Mouse (Mus musculus): Measurements from ENCODE around the gene Tecr. TPM values are rescaled to one million over a fixed set of nuclear protein-coding genes. Genes with fewer than 3 reads are reported as not detected.

Tecr gene
- total and polyA plus RNA-seq, 3 experiments, result 74.2 to 229 TPM; not detected in 1

DNA sequence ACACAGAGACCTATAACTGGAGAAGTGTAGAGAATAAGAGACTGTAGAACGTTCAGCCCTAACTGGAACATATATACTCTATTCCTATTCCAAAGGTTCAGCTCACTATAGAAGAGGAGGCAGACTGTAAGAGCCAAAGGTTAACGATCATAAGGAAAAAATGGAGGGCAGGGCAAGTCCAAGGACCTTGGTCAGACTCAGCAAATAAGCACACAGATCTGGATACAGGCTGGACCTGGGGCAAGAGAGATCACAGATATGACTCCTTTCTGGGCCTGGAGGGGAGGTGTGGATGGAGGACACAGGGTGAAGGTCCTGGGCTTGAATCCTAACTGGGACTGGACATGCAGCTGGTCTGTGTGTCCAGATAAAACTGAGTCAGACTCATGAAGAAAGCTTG, 73.0 kb downstream of the Tecr start:
- Histone ChIP-seq H3K27ac (ENCODE audit: control insufficient read depth, low read depth, low read length) (no peak overlapping the region), H3K9ac (ENCODE audit: control insufficient read depth, low read depth, low read length, poor library complexity, severe bottlenecking) (no peak overlapping the region), H3K9me3 (replicated peaks; ENCODE audit: insufficient read depth, low read length) (no peaks in the 10 kb centered on the region), H3K36me3 (ENCODE audit: control insufficient read depth in 1 of 2, insufficient read depth in 2 of 2, low read length in 2 of 2) (no peaks in the 10 kb centered on the region), H3K4me3 (ENCODE audit: control insufficient read depth in 1 of 2, insufficient read depth in 1 of 2, low read depth in 2 of 2, low read length in 2 of 2) (no peak overlapping the region), H3K4me1 (ENCODE audit: control insufficient read depth in 1 of 2, insufficient read depth in 2 of 2, low read length in 2 of 2) (no peaks in the 10 kb centered on the region), H3K79me2 (ENCODE audit: control insufficient read depth, insufficient read depth, low read length, poor library complexity) (no peaks in the 10 kb centered on the region), H3K27me3 (ENCODE audit: control insufficient read depth in 1 of 2, insufficient read depth in 2 of 2, low read length in 2 of 2) (no peaks in the 10 kb centered on the region; a peak in 2 of 4 replicates)
- no peak for TF ChIP-seq HCFC1 (IDR thresholded peaks at IDR 0.05; ENCODE audit: low read depth, low read length)
- TF ChIP-seq KAT2A (conservative IDR thresholded peaks at IDR 0.05; ENCODE audit: low read depth, low read length), result no peak
- TF ChIP-seq CHD2 (IDR thresholded peaks at IDR 0.05; ENCODE audit: low read length), result no peak
- no peak for TF ChIP-seq E2F4 (IDR thresholded peaks at IDR 0.05; ENCODE audit: borderline replicate concordance, low read depth, low read length)
- no peak for TF ChIP-seq TBP (IDR thresholded peaks at IDR 0.05; ENCODE audit: low read depth, low read length)
- TF ChIP-seq MAZ (IDR thresholded peaks at IDR 0.05; ENCODE audit: low read depth, low read length), result no peak
- TF ChIP-seq RAD21 (IDR thresholded peaks at IDR 0.05; ENCODE audit: low read depth, low read length), result no peak
- TF ChIP-seq USF1 (IDR thresholded peaks at IDR 0.05; ENCODE audit: low read depth, low read length), result no peak
- TF ChIP-seq MYB (IDR thresholded peaks at IDR 0.05; ENCODE audit: low read depth, low read length), result no peak
- no peak for TF ChIP-seq MAX (IDR thresholded peaks at IDR 0.05; ENCODE audit: low read length)
- no peak for DNase-seq (ENCODE audit: low read depth, low spot score)

Other genes starting within 250 kb of the Tecr start
- 0.04 TPM in 1 of 2 replicates, not detected in the other for gene Clgn, start 218.1 kb downstream of the Tecr start, total RNA-seq (2012; rRNA removed)
- gene Clgn, start 218.1 kb downstream of the Tecr start, polyA plus RNA-seq (2012; ENCODE audit: insufficient read depth in 1 of 2, insufficient read length in 2 of 2, low read depth in 1 of 2, low replicate concordance in 2 of 2, missing spikeins in 1 of 2), result under 1 TPM in 1 of 2 experiments, not detected in 1; 0.06 TPM
- 24.4 and 29.5 TPM in 2 replicates for gene Scoc, start 149.6 kb downstream of the Tecr start, total RNA-seq (2012; rRNA removed)
- gene Scoc, start 149.6 kb downstream of the Tecr start, polyA plus RNA-seq (2012; ENCODE audit: insufficient read depth in 1 of 2, insufficient read length in 2 of 2, low read depth in 1 of 2, low replicate concordance in 2 of 2, missing spikeins in 1 of 2), result 10 to 100 TPM in 1 of 2 experiments, not detected in 1; 14.7 TPM
- not detected in 2 replicates for gene Olfr370, start 72.2 kb downstream of the Tecr start, total RNA-seq (2012; rRNA removed)
- under 1 TPM in 1 of 2 experiments, not detected in 1; 0.26 TPM for gene Olfr370, start 72.2 kb downstream of the Tecr start, polyA plus RNA-seq (2012; ENCODE audit: insufficient read depth in 1 of 2, insufficient read length in 2 of 2, low read depth in 1 of 2, low replicate concordance in 2 of 2, missing spikeins in 1 of 2)
- 306 and 311 TPM in 2 replicates for gene Ndufb7, start 41.3 kb downstream of the Tecr start, total RNA-seq (2012; rRNA removed)
- gene Ndufb7, start 41.3 kb downstream of the Tecr start, polyA plus RNA-seq (2012; ENCODE audit: insufficient read depth in 1 of 2, insufficient read length in 2 of 2, low read depth in 1 of 2, low replicate concordance in 2 of 2, missing spikeins in 1 of 2), result 100 to 1,000 TPM in 1 of 2 experiments, not detected in 1; 194 TPM
- gene Dnajb1, start 222 bp upstream of the Tecr start, total RNA-seq (2012; rRNA removed), result 38.2 and 43.2 TPM in 2 replicates
- gene Dnajb1, start 222 bp upstream of the Tecr start, polyA plus RNA-seq (2012; ENCODE audit: insufficient read depth in 1 of 2, insufficient read length in 2 of 2, low read depth in 1 of 2, low replicate concordance in 2 of 2, missing spikeins in 1 of 2), result 10 to 100 TPM in 1 of 2 experiments, not detected in 1; 56.6 TPM
- gene Gipc1, start 44.7 kb upstream of the Tecr start, total RNA-seq (2012; rRNA removed), result 34.3 and 38.6 TPM in 2 replicates
- gene Gipc1, start 44.7 kb upstream of the Tecr start, polyA plus RNA-seq (2012; ENCODE audit: insufficient read depth in 1 of 2, insufficient read length in 2 of 2, low read depth in 1 of 2, low replicate concordance in 2 of 2, missing spikeins in 1 of 2), result 10 to 100 TPM in 1 of 2 experiments, not detected in 1; 70.7 TPM
- gene Ptger1, start 58.7 kb upstream of the Tecr start, total RNA-seq (2012; rRNA removed), result 2.6 and 4.0 TPM in 2 replicates
- gene Ptger1, start 58.7 kb upstream of the Tecr start, polyA plus RNA-seq (2012; ENCODE audit: insufficient read depth in 1 of 2, insufficient read length in 2 of 2, low read depth in 1 of 2, low replicate concordance in 2 of 2, missing spikeins in 1 of 2), result 1 to 10 TPM in 1 of 2 experiments, not detected in 1; 3.1 TPM
- gene Pkn1, start 91.2 kb upstream of the Tecr start, total RNA-seq (2012; rRNA removed), result 33.5 and 37.8 TPM in 2 replicates
- 10 to 100 TPM; 41.2 to 73.2 TPM for gene Pkn1, start 91.2 kb upstream of the Tecr start, polyA plus RNA-seq (2012; ENCODE audit: insufficient read depth in 1 of 2, insufficient read length in 2 of 2, low read depth in 1 of 2, low replicate concordance in 2 of 2, missing spikeins in 1 of 2)
- 279 and 361 TPM in 2 replicates for gene Ddx39, start 107.2 kb upstream of the Tecr start, total RNA-seq (2012; rRNA removed)
- 100 to 1,000 TPM; 272 to 304 TPM for gene Ddx39, start 107.2 kb upstream of the Tecr start, polyA plus RNA-seq (2012; ENCODE audit: insufficient read depth in 1 of 2, insufficient read length in 2 of 2, low read depth in 1 of 2, low replicate concordance in 2 of 2, missing spikeins in 1 of 2)
- gene Adgre5, start 133.4 kb upstream of the Tecr start, total RNA-seq (2012; rRNA removed), result 16.1 and 18.5 TPM in 2 replicates
- gene Adgre5, start 133.4 kb upstream of the Tecr start, polyA plus RNA-seq (2012; ENCODE audit: insufficient read depth in 1 of 2, insufficient read length in 2 of 2, low read depth in 1 of 2, low replicate concordance in 2 of 2, missing spikeins in 1 of 2), result 10 to 100 TPM in 1 of 2 experiments, not detected in 1; 21.4 TPM